Mouse (Mus musculus) cerebellum, adult 2 months (tissue): ENCODE data around the gene Lpar6. TPM values are rescaled to one million over a fixed set of nuclear protein-coding genes. Genes with fewer than 3 reads are reported as not detected.

Experiments used
- DNase-seq, 2 experiments: peaks; one replicate each; pipeline ENCODE4 v3.0.0; 2021
- H3K27ac ChIP-seq: fragments of 200-500 bp; 2 replicates; pipeline ENCODE4 v1.5.1; 2012; ENCODE audit warnings: low read length, control low read depth, inconsistent platforms; ENCODE audit not compliant: insufficient read depth
- H3K27me3 ChIP-seq: fragments of 200-500 bp; 2 replicates; pipeline ENCODE4 v1.6.1; 2012; ENCODE audit warnings: inconsistent platforms, mild to moderate bottlenecking, low read length, moderate library complexity; ENCODE audit not compliant: control insufficient read depth, insufficient read depth
- H3K4me1 ChIP-seq: fragments of 200-500 bp; 2 replicates; pipeline ENCODE4 v1.6.1; 2011; ENCODE audit warnings: low read length; ENCODE audit not compliant: control insufficient read depth, insufficient read depth
- H3K4me3 ChIP-seq: fragments of 200-500 bp; replicated peaks from 2 replicates; pipeline ENCODE3; 2011; ENCODE audit warnings: mild to moderate bottlenecking, low read depth, low read length, control low read depth; ENCODE audit not compliant: insufficient read depth
- CTCF ChIP-seq: fragments of 200-500 bp; IDR thresholded peaks from 2 replicates; pipeline ENCODE4 v1.5.1; 2011; ENCODE audit warnings: low read depth, mild to moderate bottlenecking, control low read depth, low read length, moderate library complexity, borderline replicate concordance; ENCODE audit not compliant: insufficient read depth
- POLR2A ChIP-seq: fragments of 200-500 bp; IDR thresholded peaks from 2 replicates; pipeline ENCODE4 v1.6.1; 2011; ENCODE audit warnings: low read length, control low read depth, borderline replicate concordance; ENCODE audit not compliant: insufficient read depth
- WGBS: fragments of 180-500 bp; shearing (Covaris S2); methylation state at CpG from one replicate; pipeline ENCODE4 v1.1.7; 2018; 5-methylcytosine and 5-hydroxymethylcytosine counted together
- polyA plus RNA-seq: library from polyadenylated mRNA; depleted of rRNA; stranded (reverse); fragments of >200 nt; gene quantifications from 2 replicates; pipeline ENCODE4 v1.2.3, GENCODE M21; 2012; rRNA removed

Lpar6 gene
- polyA plus RNA-seq: 2.4 and 2.7 TPM in 2 replicates

- peak in 1 of 2 experiments; percentile 17 for DNase-seq
Observed at GRCm38 (mm10) chr14:73237848-73238321, at the start of gene Lpar6. Gene Lpar6 (plus strand): TSS chr14:73237895.

DNA sequence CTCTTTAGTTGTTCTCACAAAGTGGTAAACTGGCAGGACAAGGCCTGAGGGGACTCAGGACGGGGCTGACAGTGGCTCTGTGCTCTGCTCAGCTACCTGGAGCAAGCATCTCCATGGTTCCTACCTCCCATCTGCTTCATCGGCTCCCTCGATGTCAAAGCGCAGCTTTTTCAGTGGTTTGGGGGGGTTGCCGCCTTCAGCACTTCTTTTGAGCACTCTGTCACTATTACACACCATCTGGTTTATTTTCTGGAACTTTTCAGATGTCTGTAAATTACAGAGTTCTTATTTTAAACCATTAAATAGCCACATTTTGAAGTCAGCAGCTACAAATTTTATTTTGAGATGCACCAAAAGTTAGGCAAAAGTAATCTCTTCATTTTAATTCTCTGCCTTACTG, 38.6 kb upstream of the Lpar6 start:
- Histone ChIP-seq H3K4me3 (no peak overlapping the region), H3K27ac (no peak overlapping the region), H3K4me1 (no peaks in the 10 kb centered on the region; the same call in 1 of the 2 replicates), H3K27me3 (no peaks in the 10 kb centered on the region)
- TF ChIP-seq POLR2A (no peak), CTCF (no peak)
- WGBS: 72% methylated on average over 5 of the region's 5 CpGs
- DNase-seq: no peak

More at GRCm38 (mm10) chr14:73237848-73238321, at the start of gene Lpar6:
- TF ChIP-seq POLR2A (no peak), CTCF (no peak)
- peak within 1 kb of the TSS; percentile 41; the same call in 1 of the 2 replicates for H3K27ac ChIP-seq
- H3K4me1 ChIP-seq: no peaks in the 10 kb centered on the region
- 24% methylated on average over 19 of the region's 19 CpGs for WGBS
- H3K4me3 ChIP-seq: peak within 1 kb of the TSS; percentile 62
- H3K27me3 ChIP-seq: no peaks in the 10 kb centered on the region

GRCm38 (mm10) chr14:73201447-73201846, 36.2 kb upstream of the Lpar6 start:
- no peaks in the 10 kb centered on the region; the same call in 1 of the 2 replicates for H3K4me1 ChIP-seq
- H3K27me3 ChIP-seq: no peaks in the 10 kb centered on the region
- no peak for TF ChIP-seq POLR2A
- TF ChIP-seq CTCF: no peak
- no peak overlapping the region for H3K27ac ChIP-seq
- WGBS: 74% methylated on average over 3 of the region's 3 CpGs
- no peak for DNase-seq
- no peak overlapping the region for H3K4me3 ChIP-seq

DNA sequence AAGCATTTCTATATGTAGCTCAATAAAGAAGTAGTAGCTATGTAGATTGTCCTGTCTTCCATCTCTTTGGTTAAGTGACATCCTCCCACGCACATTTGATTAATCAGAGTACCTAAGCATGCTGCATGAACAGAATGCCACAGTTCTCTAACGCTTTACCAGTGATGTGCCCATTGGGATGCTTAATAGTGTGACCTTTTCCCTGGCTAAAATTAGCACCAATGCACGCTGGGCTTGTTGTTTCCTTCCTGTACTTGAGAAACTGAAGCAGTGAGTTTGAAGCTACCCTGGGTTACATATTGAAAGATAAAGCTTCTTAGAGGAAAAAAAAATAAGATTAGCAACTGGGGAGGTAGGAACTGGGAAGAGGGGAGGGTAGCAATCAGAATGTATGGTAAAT, 33.7 kb upstream of the Lpar6 start:
- TF ChIP-seq CTCF: no peak
- TF ChIP-seq POLR2A: no peak
- peak in 1 of 2 experiments; percentile 69 for DNase-seq
- Histone ChIP-seq H3K4me1 (no peaks in the 10 kb centered on the region; the same call in 1 of the 2 replicates), H3K27me3 (no peaks in the 10 kb centered on the region), H3K4me3 (no peak overlapping the region), H3K27ac (no peak overlapping the region)
- 20% methylated on average over 3 of the region's 3 CpGs for WGBS

GRCm38 (mm10) chr14:73209262-73209661, 28.4 kb upstream of the Lpar6 start:
- TF ChIP-seq CTCF: no peak
- TF ChIP-seq POLR2A: no peak
- DNase-seq: no peak

GRCm38 (mm10) chr14:73210196-73210595, 27.5 kb upstream of the Lpar6 start:
- no peak for DNase-seq
- 95% methylated on average over 8 of the region's 8 CpGs for WGBS
- TF ChIP-seq POLR2A (no peak), CTCF (no peak)
- Histone ChIP-seq H3K4me1 (no peaks in the 10 kb centered on the region), H3K4me3 (no peak overlapping the region), H3K27me3 (no peaks in the 10 kb centered on the region), H3K27ac (no peak overlapping the region)

More at GRCm38 (mm10) chr14:73209262-73209661, 28.4 kb upstream of the Lpar6 start:
- Histone ChIP-seq H3K27ac (no peak overlapping the region), H3K4me3 (no peak overlapping the region), H3K27me3 (no peaks in the 10 kb centered on the region), H3K4me1 (no peaks in the 10 kb centered on the region; the same call in 1 of the 2 replicates)

GRCm38 (mm10) chr14:73211477-73211876, 26.2 kb upstream of the Lpar6 start:
- Histone ChIP-seq H3K4me3 (no peak overlapping the region), H3K27me3 (no peaks in the 10 kb centered on the region), H3K4me1 (no peaks in the 10 kb centered on the region), H3K27ac (no peak overlapping the region)
- 94% methylated on average over 5 of the region's 5 CpGs for WGBS
- TF ChIP-seq POLR2A: no peak
- TF ChIP-seq CTCF: no peak
- no peak for DNase-seq

DNA sequence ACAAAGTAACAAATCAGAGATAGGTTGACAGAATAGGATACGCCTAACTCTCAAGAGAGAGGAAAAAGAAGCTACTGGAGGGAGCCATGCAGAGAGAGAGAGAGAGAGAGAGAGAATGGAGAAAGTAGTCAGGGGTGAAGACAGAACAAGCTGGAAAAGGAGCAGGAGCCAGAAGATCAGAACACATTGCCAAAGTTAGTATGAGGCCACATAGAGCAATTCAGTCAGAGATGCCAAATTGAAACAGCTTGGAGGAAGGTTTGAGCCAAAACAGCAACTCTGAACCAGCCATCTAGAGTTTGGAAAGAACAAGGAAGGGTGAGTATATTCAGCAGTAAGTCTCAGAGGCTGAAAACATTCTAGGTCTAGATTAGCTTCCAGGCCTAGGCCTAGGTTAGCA, 20.6 kb upstream of the Lpar6 start:
- WGBS: 50% methylated on average over 1 of the region's 1 CpGs
- Histone ChIP-seq H3K27ac (peak overlapping the region; percentile 38), H3K4me1 (peaks cover 3% of the 10 kb centered on the region), H3K27me3 (no peaks in the 10 kb centered on the region), H3K4me3 (no peak overlapping the region)
- TF ChIP-seq CTCF: no peak
- no peak for TF ChIP-seq POLR2A
- peak in 1 of 2 experiments; percentile 69 for DNase-seq
